8 mouse cellular contexts compared by ENCODE assay signal in the genomic region with DNA sequence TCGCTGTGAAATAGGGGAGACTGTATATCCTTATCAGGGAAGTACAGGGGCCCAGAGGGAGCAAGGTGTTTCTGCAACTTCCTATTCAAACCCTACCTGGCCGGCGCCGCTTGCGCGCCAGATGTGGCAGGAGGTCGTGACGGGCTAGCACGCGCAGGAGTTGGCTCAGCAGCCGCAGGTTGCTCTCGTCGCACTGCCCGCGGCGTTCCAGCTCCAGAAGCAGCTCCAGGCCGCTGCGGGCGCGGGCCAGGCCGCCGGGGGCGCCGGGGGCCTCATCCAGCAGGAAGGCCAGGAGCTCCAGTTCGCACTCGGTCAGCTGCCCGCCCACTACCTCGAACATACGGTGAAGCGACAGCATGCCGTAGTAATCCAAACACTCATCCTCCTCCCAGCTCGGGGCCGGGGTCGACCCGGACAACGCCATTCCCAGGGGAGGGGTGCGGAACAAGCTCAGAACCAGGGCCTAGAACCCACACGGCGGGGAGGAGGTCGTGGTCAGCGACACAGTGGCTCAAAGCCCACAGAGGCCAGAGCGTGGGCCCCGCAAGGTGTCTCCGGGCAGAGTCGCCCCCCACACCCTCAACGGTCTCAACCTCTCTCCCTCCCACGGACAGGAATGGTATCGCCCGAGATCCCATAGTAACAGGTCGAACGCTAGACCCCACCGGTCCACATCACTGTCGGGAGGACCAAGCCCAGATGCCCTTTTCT. TPM values are rescaled to one million over a fixed set of nuclear protein-coding genes. Genes with fewer than 3 reads are reported as not detected.
DNase-seq lines count a peak whose midpoint lies in the region; ATAC-seq and TF ChIP-seq lines count a peak whose summit lies in the region.

No protein-coding gene starts in this region.

- no peaks in the 10 kb centered on the region for H3K36me3 ChIP-seq in heart, adult 2 months (ENCODE audit: control insufficient read depth, insufficient read depth, low read length)
- peaks cover 21% of the 10 kb centered on the region for H3K36me3 ChIP-seq in kidney, embryonic 15.5 days
- no peaks in the 10 kb centered on the region for H3K36me3 ChIP-seq in lung, postnatal 0 days (ENCODE audit: insufficient read depth, low read length)

- peaks cover 2% of the 10 kb centered on the region for H3K79me2 ChIP-seq in heart, adult 2 months (replicated peaks; ENCODE audit: control insufficient read depth, insufficient read depth, low read length)

- TF ChIP-seq POLR2A in heart, adult 2 months (IDR thresholded peaks at IDR 0.05; ENCODE audit: insufficient read depth, low read depth, low read length), result no peak

- H3K4me1 ChIP-seq in heart, adult 2 months (ENCODE audit: control insufficient read depth, insufficient read depth, low read length), result peaks cover 9% of the 10 kb centered on the region
- H3K4me1 ChIP-seq in kidney, embryonic 15.5 days, result peaks cover 41% of the 10 kb centered on the region
- peaks cover 10% of the 10 kb centered on the region for H3K4me1 ChIP-seq in lung, postnatal 0 days (ENCODE audit: insufficient read depth, low read depth, low read length)

- TF ChIP-seq EP300 in heart, adult 2 months (IDR thresholded peaks at IDR 0.05; ENCODE audit: insufficient read depth, low read depth, low read length), result no peak
- TF ChIP-seq EP300 in lung, postnatal 0 days (IDR thresholded peaks at IDR 0.05), result no peak

- intact Hi-C loops in left cerebral cortex, adult 2 months (cut with DNase I), result no loop called here
- intact Hi-C loops in heart, adult 2 months (cut with DNase I), result no loop called here

- peak; percentile 38 to 40 for DNase-seq in left cerebral cortex, adult 2 months (ENCODE audit: extremely low spot score in 1 of 2, low spot score in 2 of 2)
- DNase-seq in left cerebral cortex, adult 11 months (ENCODE audit: low spot score), result no peak
- peak; percentile 81 to 84 for DNase-seq in cerebellum, postnatal 14 days
- DNase-seq in heart, adult 2 months, result peak; percentile 52 to 67
- DNase-seq in lung, postnatal 0 days (ENCODE audit: low spot score), result peak; percentile 41
- DNase-seq in ovary, postnatal 36 days (ENCODE audit: low spot score), result peak; percentile 60
- peak; percentile 75 to 76 for DNase-seq in thymus, postnatal 36 days

- peak overlapping the region; percentile 97 for H3K4me2 ChIP-seq in kidney, embryonic 15.5 days
- H3K4me2 ChIP-seq in lung, postnatal 0 days (replicated peaks; ENCODE audit: low read depth, low read length), result peak overlapping the region; percentile 85

- H3K27me3 ChIP-seq in heart, adult 2 months (ENCODE audit: control insufficient read depth, insufficient read depth, low read length), result no peaks in the 10 kb centered on the region
- no peaks in the 10 kb centered on the region for H3K27me3 ChIP-seq in kidney, embryonic 15.5 days
- no peaks in the 10 kb centered on the region for H3K27me3 ChIP-seq in lung, postnatal 0 days (replicated peaks; ENCODE audit: insufficient read depth, low read length)

- peak overlapping the region; percentile 86 for H3K27ac ChIP-seq in left cerebral cortex, adult 2 months
- peak overlapping the region; percentile 98 for H3K27ac ChIP-seq in heart, adult 2 months
- H3K27ac ChIP-seq in kidney, embryonic 15.5 days, result peak overlapping the region; percentile 97
- H3K27ac ChIP-seq in lung, postnatal 0 days (ENCODE audit: low read length), result peak overlapping the region; percentile 86

- peak overlapping the region; percentile 71 for H3K9ac ChIP-seq in heart, adult 2 months (ENCODE audit: low read depth, low read length)
- H3K9ac ChIP-seq in kidney, embryonic 15.5 days, result peak overlapping the region; percentile 77
- H3K9ac ChIP-seq in lung, postnatal 0 days (replicated peaks; ENCODE audit: low read depth), result peak overlapping the region; percentile 68

- H3K9me3 ChIP-seq in kidney, embryonic 15.5 days (replicated peaks), result no peaks in the 10 kb centered on the region
- no peaks in the 10 kb centered on the region for H3K9me3 ChIP-seq in lung, postnatal 0 days (ENCODE audit: low read length)

- peak overlapping the region; percentile 70 for H3K4me3 ChIP-seq in left cerebral cortex, adult 2 months
- H3K4me3 ChIP-seq in heart, adult 2 months, result peak overlapping the region; percentile 89
- peak overlapping the region; percentile 82 for H3K4me3 ChIP-seq in kidney, embryonic 15.5 days (replicated peaks)
- H3K4me3 ChIP-seq in lung, postnatal 0 days (ENCODE audit: low read depth, low read length), result peak overlapping the region; percentile 67

- WGBS in heart, adult 2 months, result 1% methylated on average over 53 of the region's 53 CpGs
- under 1% methylated on average over 53 of the region's 53 CpGs for WGBS in kidney, embryonic 15.5 days
- 1% methylated on average over 53 of the region's 53 CpGs for WGBS in lung, postnatal 0 days

- no peak; the same call in 1 of the 2 replicates for TF ChIP-seq CTCF in left cerebral cortex, adult 2 months (IDR thresholded peaks at IDR 0.05)
- TF ChIP-seq CTCF in heart, adult 2 months (IDR thresholded peaks at IDR 0.05), result peak; percentile 35
- TF ChIP-seq CTCF in lung, postnatal 0 days (IDR thresholded peaks at IDR 0.05), result peak; percentile 21

- peak; percentile 23 for ATAC-seq in kidney, embryonic 15.5 days (replicated peaks; ENCODE audit: low FRiP score)
- 0 out of 2 replicates have a peak, but pooled peaks have one; percentile 6 for ATAC-seq in lung, postnatal 0 days

RNA-seq across cellular contexts. Expression of gene Dedd2, which starts 1.6 kb away (rescaled TPM):
- 10 to 100 TPM; 23.9 to 26.3 TPM for total RNA-seq in left cerebral cortex, adult 2 months (2021)
- total RNA-seq in heart, adult 2 months (2021), result 10 to 100 TPM; 14.3 to 18.4 TPM
- 18.7 and 21.7 TPM in 2 replicates for polyA plus RNA-seq in heart, adult 2 months (2012; rRNA removed)
- polyA plus RNA-seq in kidney, embryonic 15.5 days (2015; fragmentation: Nextera tagmentation; extraction: Ambion mirVana), result 10.2 and 11.7 TPM in 2 replicates
- polyA plus RNA-seq in lung, postnatal 0 days (2015; fragmentation: Nextera tagmentation; extraction: Ambion mirVana), result 15.9 and 18.2 TPM in 2 replicates

RNA-seq across cellular contexts. Expression of gene Zfp526, which starts 2.4 kb away (rescaled TPM):
- total RNA-seq in left cerebral cortex, adult 2 months (2021), result 10 to 100 TPM; 10.6 to 11.2 TPM
- 1 to 10 TPM; 7.4 to 9.6 TPM for total RNA-seq in heart, adult 2 months (2021)
- polyA plus RNA-seq in heart, adult 2 months (2012; rRNA removed), result 6.9 and 8.1 TPM in 2 replicates
- polyA plus RNA-seq in kidney, embryonic 15.5 days (2015; fragmentation: Nextera tagmentation; extraction: Ambion mirVana), result 2.5 and 2.6 TPM in 2 replicates
- polyA plus RNA-seq in lung, postnatal 0 days (2015; fragmentation: Nextera tagmentation; extraction: Ambion mirVana), result 1.6 and 2.2 TPM in 2 replicates

RNA-seq across cellular contexts. Expression of gene Gsk3a, which starts 18.8 kb away (rescaled TPM):
- 100 to 1,000 TPM; 215 to 220 TPM for total RNA-seq in left cerebral cortex, adult 2 months (2021)
- 10 to 100 TPM; 61.7 to 69.4 TPM for total RNA-seq in heart, adult 2 months (2021)
- polyA plus RNA-seq in heart, adult 2 months (2012; rRNA removed), result 105 and 123 TPM in 2 replicates
- polyA plus RNA-seq in kidney, embryonic 15.5 days (2015; fragmentation: Nextera tagmentation; extraction: Ambion mirVana), result 10.7 and 12.1 TPM in 2 replicates
- 6.7 and 6.8 TPM in 2 replicates for polyA plus RNA-seq in lung, postnatal 0 days (2015; fragmentation: Nextera tagmentation; extraction: Ambion mirVana)

RNA-seq across cellular contexts. Expression of gene Erf, which starts 31.7 kb away (rescaled TPM):
- total RNA-seq in left cerebral cortex, adult 2 months (2021), result 10 to 100 TPM; 61.5 to 68.2 TPM
- 10 to 100 TPM; 16.5 to 21.2 TPM for total RNA-seq in heart, adult 2 months (2021)
- 11.9 and 17.1 TPM in 2 replicates for polyA plus RNA-seq in heart, adult 2 months (2012; rRNA removed)
- polyA plus RNA-seq in kidney, embryonic 15.5 days (2015; fragmentation: Nextera tagmentation; extraction: Ambion mirVana), result 16.9 and 17.9 TPM in 2 replicates
- 8.7 and 10.3 TPM in 2 replicates for polyA plus RNA-seq in lung, postnatal 0 days (2015; fragmentation: Nextera tagmentation; extraction: Ambion mirVana)

RNA-seq across cellular contexts. Expression of gene Pou2f2, which starts 39.3 kb away (rescaled TPM):
- 10 to 100 TPM; 12.5 to 14.0 TPM for total RNA-seq in left cerebral cortex, adult 2 months (2021)
- under 1 TPM; 0.39 to 0.64 TPM for total RNA-seq in heart, adult 2 months (2021)
- 0.38 and 1.5 TPM in 2 replicates for polyA plus RNA-seq in heart, adult 2 months (2012; rRNA removed)
- polyA plus RNA-seq in kidney, embryonic 15.5 days (2015; fragmentation: Nextera tagmentation; extraction: Ambion mirVana), result 0.64 and 2.5 TPM in 2 replicates
- 0.98 and 1.4 TPM in 2 replicates for polyA plus RNA-seq in lung, postnatal 0 days (2015; fragmentation: Nextera tagmentation; extraction: Ambion mirVana)
